Mouse (Mus musculus) CH12.LX (cell line): ENCODE measurements around the gene Ap1s1. TPM values are rescaled to one million over a fixed set of nuclear protein-coding genes. Genes with fewer than 3 reads are reported as not detected.

Source experiments
- DNase-seq: peaks from one replicate; pipeline ENCODE4 v3.0.0-alpha.2; 2013; ENCODE audit errors: extremely low read depth
- H3K27ac ChIP-seq: 2 replicates; pipeline ENCODE4 v1.5.1; 2012; ENCODE audit warnings: low read depth, mild to moderate bottlenecking, control low read depth, moderate library complexity; ENCODE audit not compliant: insufficient read depth
- H3K27me3 ChIP-seq: replicated peaks from 2 replicates; pipeline ENCODE3; 2012; ENCODE audit warnings: inconsistent platforms
- H3K36me3 ChIP-seq, 2 experiments: replicated peaks in 1 of 2; 2 replicates each; pipeline versions ENCODE3 to v1.6.1; 2012; ENCODE audit warnings: inconsistent platforms in 1 of 2, low read length in 1 of 2, mild to moderate bottlenecking in 1 of 2, mixed read lengths in 1 of 2, moderate library complexity in 1 of 2; ENCODE audit not compliant: control insufficient read depth in 1 of 2, insufficient read depth in 1 of 2
- H3K4me1 ChIP-seq, 2 experiments: 2 replicates each; pipeline ENCODE4 v1.6.1; 2012; ENCODE audit warnings: inconsistent platforms in 1 of 2, moderate library complexity in 1 of 2; ENCODE audit not compliant: insufficient read depth in 2 of 2, control insufficient read depth in 1 of 2
- H3K4me2 ChIP-seq: 2 replicates; pipeline ENCODE4 v1.6.1; 2012; ENCODE audit warnings: low read depth, mild to moderate bottlenecking, control low read depth; ENCODE audit not compliant: poor library complexity, insufficient read depth, severe bottlenecking
- H3K4me3 ChIP-seq, 3 experiments: fragments of 150-350 bp in 1 of 3; sonication (generic) in 1 of 3; replicated peaks in 1 of 3; 2 replicates each; pipeline versions ENCODE3 to v1.5.1; 2011 to 2012; ENCODE audit warnings: low read depth in 2 of 3, low read length in 2 of 3, mild to moderate bottlenecking in 2 of 3, moderate library complexity in 2 of 3, control low read depth in 1 of 3, improper control_type of control experiment in 1 of 3, inconsistent platforms in 1 of 3, mixed read lengths in 1 of 3; ENCODE audit not compliant: poor library complexity in 1 of 3
- H3K79me2 ChIP-seq: replicated peaks from 2 replicates; pipeline ENCODE4 v1.6.1; 2012; ENCODE audit warnings: mild to moderate bottlenecking, moderate library complexity; ENCODE audit not compliant: control insufficient read depth, poor library complexity, insufficient read depth, severe bottlenecking; ENCODE audit errors: extremely low read depth
- H3K9ac ChIP-seq: 2 replicates; pipeline ENCODE4 v1.6.1; 2012; ENCODE audit warnings: low read depth, mild to moderate bottlenecking, control low read depth, moderate library complexity; ENCODE audit not compliant: insufficient read depth
- H3K9me3 ChIP-seq: replicated peaks from 2 replicates; pipeline ENCODE3; 2012; ENCODE audit warnings: low read length, inconsistent platforms, mixed read lengths
- BHLHE40 ChIP-seq: IDR thresholded peaks from 2 replicates; pipeline ENCODE4 v1.6.1; 2011; ENCODE audit warnings: mild to moderate bottlenecking, low read depth, low read length, improper control_type of control experiment
- CHD2 ChIP-seq: IDR thresholded peaks from 2 replicates; pipeline ENCODE4 v1.6.1; 2011; ENCODE audit warnings: low read length, improper control_type of control experiment
- E2F4 ChIP-seq: IDR thresholded peaks from 2 replicates; pipeline ENCODE4 v1.6.1; 2011; ENCODE audit warnings: low read depth, low read length, improper control_type of control experiment; ENCODE audit not compliant: insufficient replicate concordance
- HCFC1 ChIP-seq: IDR thresholded peaks from 2 replicates; pipeline ENCODE4 v1.6.1; 2012; ENCODE audit warnings: low read depth, mild to moderate bottlenecking, inconsistent platforms, low read length, improper control_type of control experiment
- IRF4 ChIP-seq: IDR thresholded peaks from 2 replicates; pipeline ENCODE4 v1.6.1; 2014; ENCODE audit warnings: low read depth, mild to moderate bottlenecking, inconsistent platforms, low read length, improper control_type of control experiment
- JUND ChIP-seq: conservative IDR thresholded peaks from 2 replicates; pipeline ENCODE4 v1.6.1; 2011; ENCODE audit warnings: low read depth, low read length, improper control_type of control experiment
- MAFK ChIP-seq: IDR thresholded peaks from 2 replicates; pipeline ENCODE4 v1.6.1; 2011; ENCODE audit warnings: low read length, improper control_type of control experiment; ENCODE audit not compliant: insufficient replicate concordance
- MAZ ChIP-seq: IDR thresholded peaks from 2 replicates; pipeline ENCODE4 v1.6.1; 2012; ENCODE audit warnings: low read depth, mild to moderate bottlenecking, inconsistent platforms, low read length, improper control_type of control experiment, moderate library complexity
- MXI1 ChIP-seq: IDR thresholded peaks from 2 replicates; pipeline ENCODE4 v1.6.1; 2011; ENCODE audit warnings: mild to moderate bottlenecking, low read depth, low read length, improper control_type of control experiment
- PAX5 ChIP-seq: IDR thresholded peaks from 2 replicates; pipeline ENCODE4 v1.6.1; 2012; ENCODE audit warnings: low read length, inconsistent platforms, mixed read lengths
- RCOR1 ChIP-seq: conservative IDR thresholded peaks from 2 replicates; pipeline ENCODE4 v1.6.1; 2012; ENCODE audit warnings: low read depth, mild to moderate bottlenecking, inconsistent platforms, low read length, improper control_type of control experiment
- SMC3 ChIP-seq: IDR thresholded peaks from 2 replicates; pipeline ENCODE4 v1.6.1; 2011; ENCODE audit warnings: low read depth, low read length, improper control_type of control experiment
- TBP ChIP-seq: conservative IDR thresholded peaks from 2 replicates; pipeline ENCODE4 v1.6.1; 2011; ENCODE audit warnings: low read depth, low read length, improper control_type of control experiment
- TCF12 ChIP-seq: IDR thresholded peaks from 2 replicates; pipeline ENCODE4 v1.6.1; 2014; ENCODE audit warnings: low read depth, mild to moderate bottlenecking, inconsistent platforms, low read length, improper control_type of control experiment
- UBTF ChIP-seq: IDR thresholded peaks from 2 replicates; pipeline ENCODE4 v1.6.1; 2012; ENCODE audit warnings: low read depth, mild to moderate bottlenecking, inconsistent platforms, low read length, improper control_type of control experiment, moderate library complexity
- USF1 ChIP-seq: IDR thresholded peaks from 2 replicates; pipeline ENCODE4 v1.6.1; 2014; ENCODE audit warnings: low read depth, mild to moderate bottlenecking, inconsistent platforms, low read length, improper control_type of control experiment
- USF2 ChIP-seq: conservative IDR thresholded peaks from 2 replicates; pipeline ENCODE4 v1.6.1; 2011; ENCODE audit warnings: low read depth, low read length, improper control_type of control experiment
- ZNF384 ChIP-seq: IDR thresholded peaks from 2 replicates; pipeline ENCODE4 v1.6.1; 2012; ENCODE audit warnings: low read depth, low read length, improper control_type of control experiment, inconsistent platforms
- dilution Hi-C: fragments of 300-500 bp; cut with MboI; formaldehyde crosslinking; loops from 2 replicates; pipeline ENCODE4 v1.14.3; 2020; ENCODE audit warnings: low sequenced_read_pairs; ENCODE audit not compliant: extremely low pct_unique_long_range_greater_than_20kb, extremely low pct_ligation_motif_present
- in situ Hi-C: fragments of 300-500 bp; cut with MboI; formaldehyde crosslinking; loops from 3 replicates; pipeline ENCODE4 v1.14.3; 2019; ENCODE audit warnings: low sequenced_read_pairs, low pct_ligation_motif_present, low pct_unique_long_range_greater_than_20kb, mixed read lengths
- polyA plus RNA-seq: library from polyadenylated mRNA; unstranded; fragments of >175 nt; gene quantifications from 2 replicates; pipeline ENCODE4 v1.2.1, GENCODE M21; 2012; ENCODE audit warnings: low read depth; ENCODE audit not compliant: insufficient read length
- total RNA-seq, 2 experiments: library from RNA; depleted of rRNA; stranded (reverse); fragments of 300-350 nt in 1 of 2; fragments of >200 nt in 1 of 2; gene quantifications; 2 replicates each; pipeline ENCODE4 v1.2.3; 2012 to 2014

Gene Ap1s1
- total and polyA plus RNA-seq, 3 experiments = 68.0 to 102 (median 98.8) TPM

- in situ Hi-C loops = no loop called here
Measured at GRCm38 (mm10) chr5:137000612-137001011, 45.3 kb downstream of the Ap1s1 start.

GRCm38 (mm10) chr5:136999449-136999848 lies 46.5 kb downstream of the Ap1s1 start:
- in situ Hi-C loops = no loop called here
- peaks cover 14 to 23% of the 10 kb centered on the region in 2 experiments for H3K36me3 ChIP-seq
- peaks cover 11% of the 10 kb centered on the region for H3K27me3 ChIP-seq
- TF ChIP-seq E2F4 (no peak), USF2 (no peak), RCOR1 (no peak), MAZ (no peak), SMC3 (no peak), USF1 (no peak), HCFC1 (no peak), MXI1 (no peak), UBTF (no peak), TCF12 (no peak), CHD2 (no peak), MAFK (no peak), PAX5 (no peak), TBP (no peak)
- no peak for DNase-seq
- no peak overlapping the region for H3K9ac ChIP-seq
- no peaks in the 10 kb centered on the region for H3K4me1 ChIP-seq
- H3K79me2 ChIP-seq = no peaks in the 10 kb centered on the region
- H3K9me3 ChIP-seq = peaks cover 3% of the 10 kb centered on the region
- no peak overlapping the region for H3K4me2 ChIP-seq
- dilution Hi-C loops = no loop called here
- H3K4me3 ChIP-seq = no peak overlapping the region
- no peak overlapping the region for H3K27ac ChIP-seq

More at GRCm38 (mm10) chr5:137000612-137001011, 45.3 kb downstream of the Ap1s1 start:
- H3K27ac ChIP-seq = no peak overlapping the region
- H3K4me2 ChIP-seq = no peak overlapping the region
- H3K4me1 ChIP-seq = no peaks in the 10 kb centered on the region
- H3K9ac ChIP-seq = no peak overlapping the region
- H3K36me3 ChIP-seq = peaks cover 4 to 11% of the 10 kb centered on the region in 2 experiments
- DNase-seq = peak; percentile 14
- peaks cover 21% of the 10 kb centered on the region for H3K27me3 ChIP-seq
- peaks cover 3% of the 10 kb centered on the region for H3K9me3 ChIP-seq
- H3K4me3 ChIP-seq = no peak overlapping the region
- H3K79me2 ChIP-seq = no peaks in the 10 kb centered on the region
- TF ChIP-seq ZNF384 (no peak), MXI1 (peak; percentile 39; the same call in 1 of the 2 replicates), HCFC1 (peak; percentile 65), JUND (no peak), PAX5 (no peak), BHLHE40 (peak; percentile 40), IRF4 (no peak)
- TF ChIP-seq, all 38 proteins: peak for 3
- dilution Hi-C loops = no loop called here
